Mouse (Mus musculus) gastrocnemius, adult 18-20 months (tissue): Measurements from ENCODE around the gene Inpp5a. TPM values are rescaled to one million over a fixed set of nuclear protein-coding genes. Genes with fewer than 3 reads are reported as not detected.

ENCODE experiments used
- DNase-seq: peaks from one replicate; pipeline ENCODE4 v3.0.0; 2021; ENCODE audit warnings: low spot score
- total RNA-seq, 2 experiments: library from RNA; stranded (reverse); gene quantifications; 2 replicates each; pipeline ENCODE4 v1.2.3; 2021

The Inpp5a gene
- total RNA-seq, 2 experiments from 2014 or later, result 77.1 to 92.8 TPM

DNA sequence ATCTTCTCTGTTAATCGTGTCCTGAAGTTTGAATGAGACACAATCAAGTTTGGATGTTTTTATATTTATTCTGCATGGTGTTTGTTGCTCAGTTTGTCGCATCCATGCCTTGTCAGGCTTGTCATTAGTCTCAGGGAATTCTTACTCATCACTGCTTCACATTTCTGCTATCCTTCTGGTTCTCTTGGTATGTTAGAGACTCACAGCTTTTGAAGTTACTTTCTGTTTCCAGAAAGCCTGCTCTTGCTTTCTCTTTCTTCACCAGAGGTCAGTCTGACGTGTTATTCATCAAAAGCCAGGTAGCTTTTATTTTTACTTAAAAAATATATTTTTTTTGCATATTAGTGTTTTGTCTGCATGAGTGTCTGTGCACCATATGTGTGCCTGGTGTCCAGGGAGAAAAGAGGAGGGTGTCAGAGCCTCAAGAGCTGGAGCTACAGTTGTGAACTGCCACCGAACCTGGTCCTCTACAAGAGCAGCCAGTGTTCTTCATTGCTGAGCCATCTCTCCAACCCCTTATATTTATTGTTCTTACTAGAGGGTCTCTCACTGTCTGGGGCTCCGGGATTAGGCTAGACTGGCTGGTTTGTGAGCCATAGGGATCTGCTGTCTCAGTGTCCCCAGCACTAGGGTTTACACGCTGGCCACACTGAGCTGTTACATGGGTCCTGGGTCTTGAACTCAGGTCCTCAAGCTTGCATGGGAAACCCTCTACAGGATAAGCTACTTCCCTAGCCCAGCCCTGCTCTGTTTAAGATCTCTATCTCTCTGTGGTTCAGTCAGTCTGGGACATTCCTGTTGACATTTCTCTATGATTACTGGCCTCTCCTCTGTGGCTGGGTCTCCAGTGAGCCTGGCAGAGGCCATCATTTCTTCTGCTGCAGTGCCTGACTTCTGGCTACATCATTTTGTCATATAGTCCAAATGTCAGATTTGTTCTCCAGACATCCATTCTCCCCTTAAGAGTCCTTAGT, 51.3 kb downstream of the Inpp5a start:
- DNase-seq, result no peak

DNA sequence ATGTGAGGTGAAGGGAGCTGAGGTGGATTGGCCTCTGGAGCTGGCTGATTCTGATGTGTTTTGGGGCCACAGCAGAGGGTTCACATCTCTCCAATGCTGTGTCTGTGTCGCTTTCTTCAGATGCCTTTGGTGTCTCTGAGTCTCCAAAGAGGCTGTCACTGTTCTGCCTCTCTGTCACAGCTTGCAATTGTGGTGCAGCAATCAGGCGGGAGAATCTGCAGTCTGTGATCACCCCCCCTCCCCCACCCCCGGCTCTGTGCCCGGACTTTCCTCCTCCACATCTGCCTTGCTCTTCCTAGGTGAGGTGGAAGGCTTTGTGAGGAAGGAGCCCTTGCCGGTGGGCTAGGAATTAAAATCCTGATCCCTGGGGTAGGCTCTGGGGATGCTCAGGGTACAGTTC, 52.1 kb downstream of the Inpp5a start:
- no peak for DNase-seq

DNA sequence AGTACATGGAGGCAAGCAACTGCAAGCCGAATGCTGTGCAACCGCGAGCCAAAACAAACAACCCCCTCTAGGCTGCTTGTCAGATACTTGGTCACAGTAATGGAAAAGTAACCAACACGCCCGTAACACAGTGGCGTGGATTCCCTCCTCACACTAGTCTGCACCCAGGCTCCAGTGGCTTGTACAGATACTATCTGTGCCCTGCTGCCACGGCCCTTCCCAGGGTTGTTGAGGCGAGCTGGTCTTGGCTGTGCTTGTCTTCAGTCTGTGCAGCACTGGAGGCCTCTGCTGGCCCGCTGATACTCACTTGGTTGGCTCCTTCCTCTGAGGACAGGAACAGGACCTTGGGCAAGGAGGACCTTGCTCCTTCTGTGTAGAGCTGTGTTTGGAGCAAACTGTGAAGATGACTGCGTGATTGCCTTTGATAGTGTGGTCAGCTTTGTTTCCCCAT, 52.9 kb downstream of the Inpp5a start:
- DNase-seq, result no peak

DNA sequence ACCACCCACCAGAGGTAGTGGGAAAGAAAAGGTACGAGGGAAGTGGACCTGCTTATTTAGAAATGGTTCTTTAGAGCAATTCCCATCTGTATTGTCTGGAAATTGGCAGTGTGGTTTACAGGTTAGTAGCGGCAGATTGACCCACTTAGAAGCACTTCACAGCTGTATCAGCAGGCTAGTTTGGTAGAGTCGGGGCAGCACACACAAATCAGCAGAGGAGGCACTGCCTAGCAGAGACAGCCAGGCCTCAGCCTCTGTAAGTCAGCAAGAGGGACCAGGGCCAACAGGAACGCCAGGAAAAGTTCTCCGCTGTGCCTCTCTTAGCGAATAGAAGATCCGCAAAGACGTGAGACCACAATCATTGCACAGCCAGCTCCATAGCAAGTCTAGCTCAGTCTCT, 56.7 kb downstream of the Inpp5a start:
- DNase-seq, result no peak

DNA sequence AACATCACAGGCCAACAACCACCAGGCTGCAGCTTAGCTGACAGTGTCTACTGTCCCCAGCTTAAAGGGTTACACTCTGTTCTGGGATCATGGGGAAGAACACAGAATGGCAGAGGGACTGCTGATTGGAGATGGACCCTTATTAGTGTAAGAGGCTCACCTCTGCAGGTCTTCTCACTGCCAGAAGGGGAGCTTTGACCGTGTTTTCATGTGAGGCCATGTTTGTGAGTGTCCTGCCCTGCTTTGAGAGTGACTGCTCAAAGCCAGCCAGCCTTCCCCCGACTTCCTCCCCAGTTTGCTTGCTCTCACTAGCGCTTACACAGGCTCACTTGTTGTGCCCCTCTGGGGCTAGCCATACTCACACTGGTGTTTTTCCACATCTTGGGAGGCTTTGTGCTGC, 58.5 kb downstream of the Inpp5a start:
- no peak for DNase-seq

DNA sequence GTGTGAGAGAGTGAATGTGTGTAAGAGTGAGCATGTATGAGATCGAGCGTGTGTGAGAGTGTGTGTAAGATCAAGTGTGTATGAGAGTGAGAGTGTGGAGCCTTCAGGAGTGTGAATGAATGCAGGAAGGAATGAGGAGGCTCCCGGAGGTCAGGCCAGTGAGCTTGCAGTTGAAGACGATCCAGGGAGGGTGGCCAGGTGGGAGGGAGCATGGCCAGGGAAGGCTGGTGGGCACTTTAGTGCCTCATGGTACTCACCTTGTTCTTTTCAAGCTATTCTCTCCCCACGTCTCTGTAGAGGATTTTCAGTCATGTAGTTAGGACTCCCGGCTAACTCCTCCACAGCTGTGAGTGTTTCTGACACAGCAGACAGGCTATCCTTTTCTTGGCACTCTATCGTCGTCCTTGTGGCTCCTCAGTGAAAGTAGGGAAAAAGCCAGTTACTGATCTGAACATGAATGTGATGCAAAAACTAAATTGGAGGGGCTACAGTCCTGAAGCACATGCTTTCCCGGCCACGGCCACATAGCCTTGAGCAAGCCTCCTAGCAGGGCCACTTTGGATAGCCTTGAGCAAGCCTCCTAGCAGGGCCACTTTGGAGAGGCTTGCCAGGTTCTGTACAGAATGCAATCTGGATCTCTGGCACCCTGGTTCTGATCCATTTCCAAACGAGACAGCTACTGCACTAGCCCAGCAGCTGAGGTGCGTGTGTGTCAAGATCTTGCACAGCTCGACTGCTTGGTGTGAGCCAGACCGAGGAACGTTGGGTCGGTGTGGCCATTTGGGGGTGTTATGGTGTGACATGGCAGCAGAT, 61.5 kb downstream of the Inpp5a start:
- DNase-seq, result no peak

DNA sequence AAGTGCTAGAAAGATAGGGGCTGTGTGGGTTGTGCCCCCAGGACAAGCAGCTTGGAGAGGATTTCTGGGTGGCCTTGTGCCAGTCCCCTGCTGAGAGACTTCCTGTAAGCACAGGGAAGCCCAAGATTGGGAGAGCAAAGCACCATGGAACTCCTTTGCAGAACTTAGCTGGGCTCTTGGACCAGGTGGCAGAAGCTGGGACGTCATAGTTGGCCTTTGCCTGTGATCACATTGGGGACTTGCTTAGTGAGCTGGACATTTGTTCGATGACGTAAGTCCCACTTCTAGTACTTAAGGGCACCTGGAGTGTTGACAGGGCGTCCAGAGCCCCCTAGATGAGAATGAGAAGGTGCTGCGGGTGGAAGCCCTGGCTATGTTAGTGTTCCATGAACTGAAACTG, 62.8 kb downstream of the Inpp5a start:
- DNase-seq, result no peak

DNA sequence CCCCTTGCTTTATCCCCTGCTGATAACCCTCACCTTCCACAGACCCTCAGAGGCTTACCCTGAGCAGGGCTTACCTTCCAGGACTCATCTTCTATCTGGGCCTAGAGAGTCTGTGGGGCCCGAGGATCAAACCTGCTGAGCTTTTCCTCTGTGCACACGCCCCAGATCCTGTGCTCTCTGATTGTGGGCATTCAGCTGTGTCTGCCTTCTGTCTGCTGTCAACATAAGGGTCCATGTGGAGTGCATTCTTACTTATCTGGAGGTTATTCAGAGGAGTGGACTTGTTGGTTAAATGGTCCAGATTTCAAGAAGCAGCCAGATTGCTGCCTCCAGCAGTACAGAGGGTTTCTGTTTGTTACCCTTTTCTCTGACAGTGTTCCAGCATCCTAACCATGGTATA, 63.3 kb downstream of the Inpp5a start:
- DNase-seq, result no peak

DNA sequence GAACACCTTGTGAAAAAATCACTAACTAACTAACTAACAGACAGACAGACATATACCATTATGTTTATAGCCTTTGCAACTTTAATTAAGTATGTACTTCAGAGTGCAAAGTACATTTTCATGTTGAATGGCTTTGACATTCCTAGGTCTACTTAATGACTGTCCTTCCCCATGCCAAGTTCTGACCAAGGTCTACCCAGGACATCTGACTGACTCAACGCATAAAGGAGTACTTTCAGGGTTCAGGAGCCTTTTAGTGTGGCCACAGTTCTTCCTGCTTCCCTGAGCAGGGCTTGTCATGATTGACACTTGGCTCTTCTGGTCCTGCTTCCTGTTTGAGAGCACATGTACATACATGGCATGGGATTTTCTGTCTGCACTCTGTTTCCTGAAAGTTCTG, 64.3 kb downstream of the Inpp5a start:
- DNase-seq, result no peak

DNA sequence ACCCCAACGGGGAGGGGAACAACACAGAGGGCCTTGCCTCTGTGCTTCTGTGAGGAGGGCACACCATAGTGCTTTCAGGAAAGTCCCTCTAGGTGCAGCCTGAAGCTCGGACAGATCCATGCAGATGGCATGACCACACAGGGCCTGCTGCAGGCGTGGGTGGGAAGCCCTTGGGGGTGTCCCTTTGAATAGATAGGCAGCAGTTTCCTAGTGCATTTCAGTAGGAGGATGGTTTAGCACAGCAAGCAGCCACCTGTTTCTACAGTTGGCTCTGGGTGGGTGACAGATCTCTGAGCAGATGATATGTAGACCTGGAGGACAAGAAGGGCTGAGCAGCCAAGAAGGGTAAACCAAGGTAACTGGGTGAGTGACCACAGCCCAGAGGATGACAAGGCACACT, 65.4 kb downstream of the Inpp5a start:
- DNase-seq, result no peak

DNA sequence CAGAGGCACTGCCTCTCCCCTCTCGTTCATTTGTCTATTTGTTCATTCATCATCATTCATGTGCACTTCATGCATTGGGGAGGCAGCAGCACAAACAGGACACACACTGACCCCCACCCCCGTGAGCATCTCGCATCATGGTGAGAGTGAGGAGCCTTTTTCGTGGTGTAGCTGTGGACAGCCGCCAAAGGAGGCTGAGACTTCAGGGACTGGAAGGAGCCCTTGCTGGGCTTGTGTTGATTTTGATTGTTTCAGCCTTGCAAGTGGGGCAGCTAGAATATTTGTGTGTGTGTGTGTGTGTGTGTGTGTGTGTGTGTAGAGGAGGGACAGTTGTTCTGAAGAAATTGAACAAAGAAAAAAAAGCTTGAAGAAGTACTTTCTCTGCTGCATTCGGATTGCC, 67.8 kb downstream of the Inpp5a start:
- no peak for DNase-seq

DNA sequence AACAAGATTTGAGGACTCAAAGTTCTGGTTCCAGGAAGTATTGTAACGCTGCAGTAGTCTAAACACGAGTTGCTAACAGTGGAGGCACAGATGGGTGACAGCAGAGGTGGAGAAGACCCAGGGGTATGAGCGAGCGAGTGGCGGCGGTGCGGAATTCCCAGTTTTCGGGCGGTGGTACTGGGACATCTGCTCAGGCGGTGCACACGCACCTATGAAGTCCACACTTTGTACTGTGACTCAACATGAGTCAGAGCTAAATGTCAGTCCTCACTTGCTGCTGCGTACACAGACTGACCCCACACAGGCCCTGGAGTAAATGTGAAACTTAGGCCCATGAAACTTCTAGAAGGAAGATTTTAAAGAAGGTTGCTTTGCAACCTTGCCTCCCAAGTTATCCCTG, 72.4 kb downstream of the Inpp5a start:
- DNase-seq, result no peak

DNA sequence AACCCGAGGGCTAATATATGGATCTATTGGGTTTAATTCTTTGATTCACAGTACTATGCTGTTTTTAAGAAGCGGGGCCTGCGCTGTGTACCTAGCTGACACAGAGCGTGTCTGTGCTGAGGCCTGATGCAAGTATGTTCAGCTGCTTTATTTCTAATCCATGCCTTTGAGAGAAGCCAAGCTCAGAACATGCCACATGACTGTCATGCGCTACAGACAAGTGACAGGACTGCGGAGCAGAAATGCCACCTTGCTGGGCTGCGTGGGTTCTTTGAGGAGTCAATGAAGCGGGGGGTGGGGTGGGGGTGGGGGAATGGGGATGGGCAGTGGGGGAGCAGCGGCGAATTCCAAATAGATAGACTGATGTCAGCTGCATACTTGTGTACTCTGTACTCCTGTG, 73.2 kb downstream of the Inpp5a start:
- no peak for DNase-seq

DNA sequence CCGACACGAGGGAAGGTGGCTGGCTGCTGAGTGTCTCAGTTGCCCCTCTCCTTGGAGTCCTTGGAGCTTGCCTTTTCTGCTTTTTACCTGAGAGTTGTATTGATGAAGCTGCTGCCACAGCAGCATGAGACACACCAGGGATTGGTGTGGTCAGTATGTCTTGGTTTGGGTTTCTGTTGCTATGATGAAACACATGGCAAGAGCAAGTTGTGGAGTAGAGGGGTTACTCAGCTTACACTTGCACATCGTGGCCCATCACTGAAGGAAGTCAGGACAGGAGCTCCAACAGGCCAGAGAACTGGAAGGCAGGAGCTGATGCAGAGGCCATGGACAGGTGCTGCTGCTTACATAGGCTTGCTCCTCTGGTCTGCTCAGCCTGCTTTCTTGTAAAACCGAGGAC, 76.6 kb downstream of the Inpp5a start:
- DNase-seq, result no peak

DNA sequence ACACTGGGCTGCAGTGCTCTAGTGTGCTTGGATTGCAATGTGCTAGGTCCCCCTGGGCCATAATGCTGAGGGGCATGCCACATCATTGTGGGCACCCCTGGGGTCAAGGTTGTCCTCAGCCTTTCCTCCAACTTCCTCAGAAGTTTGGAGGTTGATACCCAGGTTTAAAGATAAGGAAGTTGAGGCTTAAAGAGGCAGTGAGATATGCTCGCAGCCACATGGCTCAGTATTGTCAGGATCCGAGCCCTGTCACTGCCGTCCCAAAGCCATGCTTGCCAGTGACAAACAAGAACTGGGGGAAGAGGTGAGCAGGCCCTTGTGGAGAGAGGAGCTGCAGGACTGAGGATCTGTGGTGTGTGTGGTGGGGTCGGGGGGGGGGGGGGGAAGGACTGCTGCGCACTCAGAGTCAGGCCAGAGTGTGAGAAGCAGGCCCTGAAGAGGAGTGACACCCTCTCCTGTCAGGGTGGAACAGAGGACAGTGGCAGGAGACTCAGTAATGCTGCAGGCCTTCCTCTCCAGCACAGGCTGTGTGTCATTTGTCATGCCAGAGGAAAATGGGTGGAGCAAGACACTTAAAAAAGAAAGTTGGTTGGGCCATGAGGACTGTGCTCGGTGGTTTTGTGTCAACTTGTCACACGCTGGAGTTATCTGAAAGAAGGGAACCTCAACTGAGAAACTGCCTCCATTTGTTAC, 77.7 kb downstream of the Inpp5a start:
- DNase-seq, result no peak

DNA sequence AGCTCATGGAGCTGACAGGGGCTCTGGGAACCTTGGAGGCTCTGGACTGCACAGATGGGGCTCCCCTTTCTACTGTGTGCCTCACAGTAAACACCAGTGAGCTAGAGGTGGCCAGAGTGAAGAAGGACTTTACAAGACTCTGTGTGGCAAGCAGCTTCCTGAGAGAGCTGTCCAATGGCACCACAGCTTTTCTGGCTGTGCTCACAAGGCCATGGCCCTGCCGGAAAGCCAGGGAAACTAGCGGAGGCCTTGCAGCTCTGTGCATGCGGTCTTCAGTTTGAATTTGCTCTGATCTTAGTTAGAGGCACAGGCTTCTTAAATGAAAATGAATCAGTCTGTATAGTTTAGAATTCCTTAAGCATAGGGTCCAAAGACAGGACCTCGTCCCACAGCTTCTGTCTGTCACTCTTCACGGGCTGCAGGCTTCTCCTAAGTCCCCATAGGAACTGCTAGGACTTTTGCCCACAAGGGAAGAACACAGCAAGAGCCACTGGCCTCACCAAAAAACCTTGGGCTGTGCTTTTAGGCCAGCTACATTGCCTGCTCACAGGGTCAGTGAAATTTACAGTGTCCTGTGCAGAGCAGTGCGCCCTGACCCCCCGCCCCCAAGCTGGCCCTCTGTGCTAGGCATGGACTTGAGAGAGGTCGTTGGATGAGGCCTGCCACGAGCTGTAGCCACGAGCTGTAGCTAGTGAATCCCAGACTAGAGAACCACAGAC, 78.4 kb downstream of the Inpp5a start:
- no peak for DNase-seq

DNA sequence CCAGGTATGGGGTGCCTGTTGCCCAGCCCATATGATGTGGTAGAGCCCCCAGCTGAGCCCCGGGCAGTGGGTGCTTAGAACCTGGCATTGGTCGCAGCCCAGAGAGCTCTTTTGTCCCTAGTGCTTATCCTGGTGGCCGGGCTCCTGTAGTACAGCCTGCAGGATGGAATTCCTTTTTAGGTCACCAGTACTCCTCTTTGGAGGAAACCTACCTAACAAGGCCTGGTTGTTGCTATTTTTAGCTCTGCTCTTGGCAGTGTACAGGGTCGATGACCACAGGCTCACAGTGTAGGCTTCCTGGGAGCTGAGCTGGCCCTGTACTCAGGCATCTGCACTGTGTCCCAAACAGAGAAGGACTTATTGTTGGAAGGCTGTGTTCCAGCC, 79.0 kb downstream of the Inpp5a start:
- peak; percentile 75 for DNase-seq

DNA sequence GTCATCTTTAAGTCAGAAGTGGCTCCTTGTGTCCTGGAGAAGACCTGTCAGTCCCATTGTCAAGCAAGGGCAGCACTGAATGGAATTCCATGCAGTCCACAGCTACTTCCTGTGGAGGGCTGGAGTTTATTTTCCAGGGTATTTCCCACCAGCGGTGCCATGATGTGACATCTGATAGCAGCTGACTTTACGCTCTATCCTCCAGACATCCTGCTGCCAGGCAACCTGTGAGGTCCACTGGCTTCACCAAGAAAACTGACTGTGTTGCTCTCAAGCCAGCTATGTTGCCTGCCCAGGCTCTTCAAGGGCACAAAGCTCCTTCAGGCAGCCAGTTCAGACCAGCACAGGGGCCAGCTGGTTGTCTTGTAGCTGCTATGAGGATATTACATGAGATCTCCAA, 79.5 kb downstream of the Inpp5a start:
- peak; percentile 31 for DNase-seq

DNA sequence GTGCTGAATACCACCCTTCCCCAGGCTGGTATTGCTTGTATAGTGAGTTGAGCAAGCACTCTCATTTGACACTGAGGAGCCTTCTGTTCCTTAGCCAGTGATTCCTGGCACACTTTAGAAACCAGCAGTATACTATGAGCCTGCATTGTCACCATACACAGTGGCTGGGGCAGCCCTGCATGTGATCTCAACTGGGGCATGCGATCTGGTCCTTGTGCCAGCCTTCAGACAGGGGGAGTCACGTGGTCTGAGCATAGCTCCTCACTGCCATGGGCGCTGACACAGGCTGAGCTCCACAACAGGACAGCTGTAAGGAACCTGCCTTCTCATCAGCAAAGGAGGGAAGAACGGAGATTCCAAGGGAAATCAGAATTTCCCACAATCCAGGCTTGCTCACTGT, 80.5 kb downstream of the Inpp5a start:
- no peak for DNase-seq

DNA sequence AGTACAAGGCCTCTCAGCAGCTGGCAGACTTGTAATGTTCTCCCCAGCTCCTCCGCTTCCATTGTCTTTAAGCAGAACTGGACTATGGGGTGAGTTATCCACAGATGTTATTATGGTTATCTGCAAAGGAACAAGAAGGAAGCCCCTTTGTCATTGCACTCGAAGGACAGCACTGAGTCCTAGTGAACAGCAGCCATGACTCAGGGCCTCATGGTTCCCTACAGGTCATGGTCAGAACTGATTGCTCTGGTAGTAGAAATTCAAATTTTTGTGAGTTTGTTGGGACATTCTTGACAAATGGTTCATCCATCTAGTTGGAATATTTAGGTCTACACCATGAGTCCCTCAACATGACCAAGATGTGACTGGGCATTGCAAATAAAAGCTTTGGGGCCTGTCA, 81.6 kb downstream of the Inpp5a start:
- no peak for DNase-seq

DNA sequence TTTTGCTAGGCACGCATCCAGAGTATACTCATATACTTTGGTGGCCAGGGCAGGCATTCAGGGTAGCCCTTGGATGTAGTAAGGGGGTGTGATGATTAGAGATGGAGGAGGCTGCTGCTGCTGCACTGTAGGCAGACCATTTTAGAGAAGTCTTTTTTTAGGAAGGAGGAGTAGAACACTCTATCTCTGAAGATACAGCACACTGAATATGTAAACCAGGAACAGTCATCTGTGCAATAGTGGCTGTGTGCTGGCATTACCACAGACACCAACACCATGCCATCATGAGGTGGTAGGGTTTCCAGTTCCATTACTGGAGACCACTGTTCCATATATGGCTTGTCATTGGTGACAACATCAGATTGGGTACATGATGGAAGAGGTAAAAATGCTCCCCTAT, 83.1 kb downstream of the Inpp5a start:
- no peak for DNase-seq
